Mouse (Mus musculus) liver, embryonic 16.5 days (tissue): ENCODE data around the gene Arhgap23. TPM values are rescaled to one million over a fixed set of nuclear protein-coding genes. Genes with fewer than 3 reads are reported as not detected.

ENCODE experiments used
- ATAC-seq: fragments of 200-750 bp; cut with Nextera tagmentation; 2 replicates; pipeline ENCODE4 v1.8.0; 2017; ENCODE audit warnings: low read depth, mild to moderate bottlenecking, moderate number of reproducible peaks, moderate library complexity
- H3K27ac ChIP-seq: fragments of 300-500 bp; sonication (generic); 2 replicates; pipeline ENCODE4 v1.5.1; 2014; ENCODE audit warnings: mild to moderate bottlenecking, low read length
- H3K27me3 ChIP-seq: fragments of 300-500 bp; sonication (generic); 2 replicates; pipeline ENCODE4 v1.6.1; 2014; ENCODE audit warnings: low read depth, low read length, mixed read lengths; ENCODE audit not compliant: control insufficient read depth, insufficient read depth
- H3K36me3 ChIP-seq: fragments of 300-500 bp; sonication (generic); 2 replicates; pipeline ENCODE4 v1.6.1; 2014; ENCODE audit warnings: mild to moderate bottlenecking; ENCODE audit not compliant: control insufficient read depth, insufficient read depth
- H3K4me1 ChIP-seq: fragments of 300-500 bp; sonication (generic); 2 replicates; pipeline ENCODE4 v1.6.1; 2014; ENCODE audit warnings: low read depth, low read length, mixed read lengths; ENCODE audit not compliant: control insufficient read depth
- H3K4me2 ChIP-seq: fragments of 300-500 bp; sonication (generic); 2 replicates; pipeline ENCODE4 v1.6.1; 2014; ENCODE audit warnings: low read depth, low read length, mixed read lengths
- H3K4me3 ChIP-seq: fragments of 300-500 bp; sonication (generic); 2 replicates; pipeline ENCODE4 v1.5.1; 2014; ENCODE audit warnings: low read depth, mild to moderate bottlenecking, low read length
- H3K9ac ChIP-seq: fragments of 300-500 bp; sonication (generic); 2 replicates; pipeline ENCODE4 v1.6.1; 2014; ENCODE audit warnings: low read depth, low read length
- H3K9me3 ChIP-seq: fragments of 300-500 bp; sonication (generic); replicated peaks from 2 replicates; pipeline ENCODE4 v1.6.1; 2016; ENCODE audit warnings: low read length; ENCODE audit not compliant: control insufficient read depth
- WGBS: fragments of 180-500 bp; shearing (Covaris S2); extraction: QIAGEN DNeasy Blood & Tissue Kit; methylation state at CpG from one replicate; pipeline ENCODE4 v1.1.7; 2014; ENCODE audit not compliant: insufficient replicate concordance; 5-methylcytosine and 5-hydroxymethylcytosine counted together
- polyA plus RNA-seq: library from polyadenylated mRNA; unstranded; fragments of >200 nt; fragmentation: Nextera tagmentation; extraction: Ambion mirVana; gene quantifications from 2 replicates; pipeline ENCODE4 v1.2.1, GENCODE M21; 2015

The Arhgap23 gene
- polyA plus RNA-seq, 1 experiment from 2014 or later = 5.4 TPM

DNA sequence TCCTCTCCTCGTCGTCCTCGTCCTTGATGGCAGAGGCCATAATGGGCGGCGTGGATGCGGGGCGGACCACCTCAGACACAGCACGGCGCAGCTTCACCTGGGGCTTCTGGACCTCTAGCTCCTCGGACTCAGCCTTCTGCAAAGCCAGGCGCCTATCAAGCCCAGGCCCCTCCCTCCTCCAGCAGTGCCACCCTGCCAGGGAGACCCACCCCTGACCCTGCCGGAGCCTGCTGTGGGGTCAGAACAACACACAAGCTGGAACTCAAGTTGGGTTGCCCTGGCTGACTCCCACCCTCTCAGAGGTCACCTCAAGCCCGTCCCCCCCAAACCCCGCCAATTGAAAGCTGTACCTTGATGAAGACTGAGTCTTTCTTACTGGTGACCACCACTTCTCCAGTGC lies 107.8 kb downstream of the Arhgap23 start:
- Histone ChIP-seq H3K9me3 (no peaks in the 10 kb centered on the region), H3K36me3 (no peaks in the 10 kb centered on the region), H3K4me2 (no peak overlapping the region), H3K27me3 (peaks cover 8% of the 10 kb centered on the region; the same call in 1 of the 2 replicates), H3K9ac (no peak overlapping the region), H3K4me1 (no peaks in the 10 kb centered on the region), H3K27ac (no peak overlapping the region), H3K4me3 (no peak overlapping the region)
- ATAC-seq = no peak
- WGBS = 70% methylated on average over 14 of the region's 14 CpGs

DNA sequence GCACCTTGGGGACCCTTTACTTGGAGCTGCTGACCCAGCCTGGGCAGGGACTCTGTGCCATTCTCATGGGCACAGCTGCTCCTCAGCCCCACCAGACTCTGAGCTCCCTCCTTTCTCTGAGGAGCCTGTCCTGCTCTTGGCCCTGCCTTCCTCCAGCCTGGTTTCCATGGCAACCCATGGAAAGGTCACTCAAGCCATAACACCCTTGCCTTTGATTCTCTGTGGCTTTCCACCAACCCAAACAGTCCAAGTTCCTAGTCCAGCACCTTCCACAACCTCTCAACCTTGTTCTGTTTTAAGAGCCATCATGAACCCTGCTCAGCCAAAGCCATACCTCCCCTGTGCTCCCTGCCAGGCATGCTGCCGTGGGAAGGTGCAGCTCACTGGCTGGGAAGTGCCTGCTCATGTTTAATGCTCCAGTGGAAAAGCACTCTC lies 108.5 kb downstream of the Arhgap23 start:
- Histone ChIP-seq H3K27ac (no peak overlapping the region), H3K36me3 (no peaks in the 10 kb centered on the region), H3K4me1 (no peaks in the 10 kb centered on the region), H3K4me3 (no peak overlapping the region), H3K27me3 (peaks cover 8% of the 10 kb centered on the region; the same call in 1 of the 2 replicates), H3K4me2 (no peak overlapping the region), H3K9me3 (no peaks in the 10 kb centered on the region), H3K9ac (no peak overlapping the region)
- 25% methylated on average over 1 of the region's 1 CpGs for WGBS
- ATAC-seq = no peak

DNA sequence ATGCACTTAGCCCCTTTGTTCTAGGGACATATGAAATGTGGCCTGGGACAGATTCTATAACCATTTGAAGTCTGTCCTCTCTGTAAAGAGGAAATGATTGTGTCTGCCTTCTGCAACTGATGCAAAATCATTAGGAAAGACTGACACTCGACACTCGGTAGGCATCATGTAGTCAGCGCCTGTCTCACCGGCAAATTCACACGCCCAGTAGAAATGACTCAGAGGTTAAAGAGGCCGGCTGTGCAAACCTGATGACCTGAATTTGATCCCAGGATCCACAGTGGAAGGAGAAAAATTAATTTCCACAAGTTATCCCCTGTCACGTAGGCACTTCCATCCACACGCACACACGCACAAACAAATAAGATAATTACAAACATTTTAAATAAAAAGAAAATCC lies 109.0 kb downstream of the Arhgap23 start:
- Histone ChIP-seq H3K4me1 (no peaks in the 10 kb centered on the region), H3K9me3 (no peaks in the 10 kb centered on the region), H3K4me3 (no peak overlapping the region), H3K27ac (no peak overlapping the region), H3K27me3 (peaks cover 8% of the 10 kb centered on the region; the same call in 1 of the 2 replicates), H3K9ac (no peak overlapping the region), H3K36me3 (no peaks in the 10 kb centered on the region), H3K4me2 (no peak overlapping the region)
- ATAC-seq = no peak
- WGBS = 49% methylated on average over 9 of the region's 9 CpGs

DNA sequence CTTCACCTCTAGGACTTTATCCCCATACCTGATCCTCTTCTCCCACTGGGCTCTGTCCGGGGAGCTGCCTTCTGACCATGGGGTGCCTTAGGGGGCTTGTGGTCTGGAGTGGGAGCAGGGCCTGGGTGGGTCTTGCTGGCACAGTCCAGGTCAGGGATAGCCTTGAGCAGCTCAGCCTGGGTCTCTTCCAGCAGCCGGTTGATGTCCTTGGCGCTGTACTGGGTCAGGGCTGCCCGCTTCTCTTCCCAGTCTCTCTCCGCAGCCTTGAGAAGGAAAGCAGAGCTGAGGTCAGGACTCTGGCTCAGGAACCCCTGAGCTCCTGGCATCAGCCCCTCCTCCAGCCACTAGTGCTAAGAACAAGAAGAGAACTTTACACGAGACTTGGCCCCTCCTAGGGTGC lies 110.0 kb downstream of the Arhgap23 start:
- Histone ChIP-seq H3K9me3 (no peaks in the 10 kb centered on the region), H3K4me1 (no peaks in the 10 kb centered on the region), H3K27me3 (peaks cover 8% of the 10 kb centered on the region), H3K36me3 (no peaks in the 10 kb centered on the region), H3K4me2 (no peak overlapping the region), H3K4me3 (no peak overlapping the region), H3K9ac (no peak overlapping the region), H3K27ac (no peak overlapping the region)
- ATAC-seq = no peak
- 77% methylated on average over 6 of the region's 6 CpGs for WGBS

DNA sequence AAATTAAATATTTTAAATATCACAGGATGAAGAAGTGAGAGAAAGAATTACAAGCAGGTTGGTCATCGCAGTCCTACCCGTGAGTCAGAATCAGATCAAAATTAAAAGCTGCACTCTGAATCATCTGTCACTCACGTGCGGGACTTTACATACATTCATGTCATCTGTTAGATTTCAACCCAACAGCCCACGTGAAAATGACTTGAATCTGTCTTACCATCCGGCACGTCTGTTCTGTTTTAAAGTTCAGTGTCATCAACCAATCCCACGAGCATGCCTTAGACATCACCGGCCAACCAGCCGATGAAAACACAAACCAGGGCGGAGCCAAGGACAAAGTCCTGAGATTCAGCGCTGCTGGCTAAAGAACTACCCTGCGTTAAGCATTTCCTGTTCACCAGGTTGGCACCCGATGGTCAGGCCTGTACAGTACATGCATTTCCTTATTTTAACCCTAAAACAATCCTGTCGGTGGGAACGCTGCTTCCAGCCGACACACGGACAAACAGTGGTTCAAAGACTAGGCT lies 113.0 kb downstream of the Arhgap23 start:
- Histone ChIP-seq H3K4me3 (no peak overlapping the region), H3K4me1 (peaks cover 13% of the 10 kb centered on the region; the same call in 1 of the 2 replicates), H3K9ac (no peak overlapping the region), H3K36me3 (no peaks in the 10 kb centered on the region), H3K27ac (no peak overlapping the region), H3K9me3 (no peaks in the 10 kb centered on the region), H3K4me2 (no peak overlapping the region), H3K27me3 (peaks cover 27% of the 10 kb centered on the region)
- no peak for ATAC-seq
- WGBS = 61% methylated on average over 18 of the region's 18 CpGs

DNA sequence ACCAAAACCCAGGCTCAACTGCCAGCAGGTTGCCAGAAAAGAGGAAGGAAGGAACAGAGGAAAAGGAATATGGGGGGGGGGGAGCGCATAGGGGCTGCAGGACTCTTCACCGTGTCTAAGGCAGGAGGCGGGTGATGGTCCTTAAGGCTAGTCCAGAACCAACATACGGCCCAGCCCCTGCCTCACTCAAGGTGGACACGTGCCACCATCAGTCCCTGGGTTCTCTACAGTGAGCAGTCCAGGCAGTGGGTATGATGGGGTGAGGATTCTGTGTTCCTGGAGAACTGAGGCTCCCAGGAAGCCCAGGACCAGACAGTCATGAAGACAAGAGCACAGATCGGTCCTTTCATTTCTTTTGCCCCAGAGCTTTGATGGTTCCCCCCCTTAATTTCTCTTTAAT lies 114.7 kb downstream of the Arhgap23 start:
- Histone ChIP-seq H3K36me3 (no peaks in the 10 kb centered on the region), H3K9me3 (no peaks in the 10 kb centered on the region), H3K4me3 (no peak overlapping the region), H3K4me1 (peaks cover 13% of the 10 kb centered on the region; the same call in 1 of the 2 replicates), H3K9ac (no peak overlapping the region), H3K27me3 (peaks cover 38% of the 10 kb centered on the region), H3K27ac (no peak overlapping the region), H3K4me2 (no peak overlapping the region)
- no peak for ATAC-seq
- WGBS = 52% methylated on average over 6 of the region's 6 CpGs

DNA sequence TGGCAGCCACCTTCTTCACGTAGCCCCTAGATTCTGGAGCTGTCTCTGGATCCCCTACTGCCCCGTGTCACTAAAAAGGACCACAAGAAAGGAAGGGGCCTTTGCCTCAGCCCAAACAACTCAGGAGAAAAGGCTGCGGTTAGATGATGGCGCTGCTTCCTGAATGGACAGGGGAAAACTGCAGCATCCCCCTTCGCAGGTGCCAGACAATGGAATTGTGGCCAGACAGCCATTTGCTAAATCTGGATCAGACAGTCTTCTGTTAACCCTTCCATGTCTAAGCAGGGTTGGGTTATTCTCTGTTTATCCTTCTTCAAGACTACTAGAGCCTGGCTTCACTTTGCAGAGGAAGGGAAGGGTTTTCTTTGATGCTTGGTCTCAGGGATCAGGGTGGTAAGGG lies 115.6 kb downstream of the Arhgap23 start:
- H3K4me3 ChIP-seq = no peak overlapping the region
- 33% methylated on average over 5 of the region's 5 CpGs for WGBS
- H3K9me3 ChIP-seq = no peaks in the 10 kb centered on the region
- no peak overlapping the region for H3K27ac ChIP-seq
- H3K36me3 ChIP-seq = no peaks in the 10 kb centered on the region
- no peak for ATAC-seq
- peaks cover 13% of the 10 kb centered on the region; the same call in 1 of the 2 replicates for H3K4me1 ChIP-seq
- no peak overlapping the region for H3K9ac ChIP-seq
- peaks cover 47% of the 10 kb centered on the region for H3K27me3 ChIP-seq
- no peak overlapping the region for H3K4me2 ChIP-seq

DNA sequence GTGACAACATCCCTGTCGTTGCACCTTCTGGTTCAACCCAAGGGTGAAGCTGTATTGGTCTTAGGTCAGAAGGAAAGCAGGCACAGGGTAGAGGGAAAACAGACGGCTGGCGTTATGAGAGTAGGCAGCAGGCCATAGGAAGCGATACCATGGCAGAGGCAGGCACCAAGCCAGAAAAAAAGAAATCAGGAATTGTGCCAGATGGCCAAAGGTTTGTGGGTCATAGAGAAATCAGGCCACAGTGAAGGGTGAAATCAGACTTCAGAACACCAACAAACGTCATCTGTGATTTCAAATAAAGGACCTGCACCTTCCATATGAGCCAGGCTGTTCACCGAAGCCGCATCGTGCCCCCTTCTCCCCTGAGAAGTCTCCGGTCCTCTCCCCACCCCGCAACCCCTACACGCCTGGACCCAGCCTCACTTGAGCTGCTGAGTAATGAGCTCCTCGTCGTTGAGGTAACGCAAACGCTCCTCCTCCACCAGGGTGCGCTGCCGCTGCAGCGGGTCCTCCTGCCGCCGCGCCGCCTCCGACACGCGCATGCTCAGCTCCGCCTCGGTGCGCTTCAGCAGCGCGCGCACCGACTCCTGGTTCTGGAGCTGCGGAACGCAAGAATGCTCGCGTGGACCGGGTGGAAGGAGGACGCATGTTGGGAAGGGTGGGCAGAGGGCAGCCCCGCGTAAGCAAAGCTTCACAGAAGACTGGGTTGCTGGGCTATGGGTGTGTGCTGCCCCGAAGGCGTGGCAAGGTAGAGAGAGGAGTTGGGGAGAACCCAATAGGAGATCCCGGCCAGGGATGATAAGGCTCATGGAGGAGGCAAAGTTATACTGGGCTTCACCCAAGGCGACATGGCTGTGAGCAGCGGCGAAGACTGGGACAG lies 116.3 kb downstream of the Arhgap23 start:
- Histone ChIP-seq H3K27ac (no peak overlapping the region), H3K36me3 (no peaks in the 10 kb centered on the region), H3K27me3 (peaks cover 53% of the 10 kb centered on the region), H3K9ac (0 out of 2 replicates have a peak overlapping the region, but pooled peaks have one; percentile 24), H3K4me1 (peaks cover 13% of the 10 kb centered on the region; the same call in 1 of the 2 replicates), H3K9me3 (no peaks in the 10 kb centered on the region), H3K4me3 (peak overlapping the region; percentile 62), H3K4me2 (peak overlapping the region; percentile 92)
- ATAC-seq = peak; percentile 51
- WGBS = 6% methylated on average over 46 of the region's 46 CpGs

DNA sequence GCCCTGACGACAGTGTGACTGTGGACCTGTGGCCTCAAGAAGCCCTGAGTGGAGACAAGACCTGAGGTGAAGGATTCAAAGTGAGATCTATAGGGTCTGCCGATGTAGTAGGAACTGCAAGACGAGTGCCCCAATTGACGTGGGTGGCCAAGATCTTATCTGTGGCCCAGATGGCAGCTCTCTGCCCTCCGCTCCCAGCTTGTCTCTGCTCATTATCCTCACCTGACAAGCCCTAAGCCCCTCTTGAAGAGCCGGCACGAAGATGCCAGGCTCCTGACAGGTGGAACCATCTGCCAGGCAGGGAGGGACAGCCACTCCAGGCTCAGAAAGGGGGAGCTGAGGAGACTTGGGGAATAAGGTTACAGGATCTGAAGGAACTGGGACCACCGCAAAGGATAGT lies 117.0 kb downstream of the Arhgap23 start:
- ATAC-seq = 0 out of 2 replicates have a peak, but pooled peaks have one; percentile 7
- WGBS = 8% methylated on average over 8 of the region's 8 CpGs

More for the DNA sequence above, 117.0 kb downstream of the Arhgap23 start:
- H3K4me2 ChIP-seq = peak overlapping the region; percentile 92
- no peaks in the 10 kb centered on the region for H3K9me3 ChIP-seq
- H3K4me1 ChIP-seq = peaks cover 13% of the 10 kb centered on the region; the same call in 1 of the 2 replicates
- no peak overlapping the region for H3K27ac ChIP-seq
- no peak overlapping the region for H3K9ac ChIP-seq
- no peaks in the 10 kb centered on the region for H3K36me3 ChIP-seq
- H3K4me3 ChIP-seq = no peak overlapping the region
- H3K27me3 ChIP-seq = peaks cover 61% of the 10 kb centered on the region
